Mouse (Mus musculus) embryo, embryonic 10.5 days (tissue): ENCODE data around the gene Megf8.

ENCODE experiments used
- DNase-seq: peaks from one replicate; pipeline ENCODE4 v3.0.0-alpha.2; 2015; ENCODE audit warnings: low spot score

The Megf8 gene

DNA sequence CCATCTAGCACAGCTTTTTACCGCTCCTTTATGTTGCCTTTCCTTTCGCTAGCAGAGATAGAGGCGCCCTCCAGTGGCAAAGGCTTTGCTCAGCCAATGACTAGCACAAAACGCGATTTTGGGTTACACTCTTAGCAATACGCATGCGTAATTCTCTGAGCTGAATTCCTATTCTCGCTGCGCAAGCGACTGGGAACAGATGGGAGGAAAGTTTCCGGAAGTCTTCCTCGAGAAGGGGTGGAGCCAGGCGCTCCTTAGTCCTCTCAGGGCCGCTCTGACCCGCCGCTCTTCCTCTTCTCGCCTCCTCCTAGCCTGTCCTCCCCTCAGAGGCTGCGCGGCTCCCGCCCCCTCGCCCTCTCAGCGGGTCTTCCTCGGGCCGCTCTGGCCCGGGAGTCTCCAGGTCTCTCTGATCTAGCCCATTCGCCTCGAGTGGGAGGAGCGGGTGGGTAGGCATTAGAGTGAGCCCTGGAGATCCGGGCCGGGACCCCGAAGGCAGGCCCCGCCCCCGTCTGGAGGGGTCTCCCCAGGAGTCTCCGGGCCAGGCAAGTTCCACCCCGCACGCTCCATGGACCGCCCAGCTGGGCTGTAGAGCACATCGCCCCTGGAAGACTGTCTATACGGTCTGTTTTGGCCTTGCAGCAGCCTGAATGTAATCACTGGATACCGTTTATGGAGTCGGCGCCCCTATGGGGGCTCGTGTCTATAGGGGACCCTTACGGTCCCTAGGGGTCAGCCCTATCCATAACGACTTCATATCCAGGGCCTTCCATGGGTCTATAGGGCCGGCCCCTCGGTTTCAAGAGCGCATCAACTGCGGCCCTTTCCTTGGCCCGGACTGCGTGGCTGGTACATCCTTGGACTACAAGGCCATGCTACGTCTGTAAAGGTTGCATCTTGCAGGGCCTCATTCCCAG lies at the start of gene Megf8:
Gene Megf8, plus strand, starts transcription at position 633 of the 914 bp plus-strand sequence.
- peak; percentile 100 for DNase-seq

DNA sequence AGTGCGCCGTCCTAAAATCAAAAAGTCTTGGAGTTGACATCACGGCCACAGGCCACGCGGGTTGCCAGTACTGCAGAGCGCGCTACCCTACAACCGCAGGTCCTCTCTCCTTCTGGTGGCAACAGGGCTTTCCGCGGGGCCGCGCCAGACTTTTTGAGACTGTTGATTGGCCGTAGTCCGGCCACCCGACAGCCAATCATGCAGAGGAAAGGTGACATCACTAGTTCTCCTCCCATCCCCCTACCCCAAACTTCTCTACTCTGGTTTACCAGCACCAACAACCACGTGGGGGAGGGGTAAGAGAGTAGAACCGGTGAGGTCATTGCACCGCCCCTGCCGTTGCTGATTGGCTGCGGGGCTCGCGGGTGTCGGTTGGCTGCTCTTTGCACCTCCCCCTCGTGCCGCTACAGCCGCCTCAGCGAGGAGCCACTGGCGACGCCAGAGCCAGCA lies 49.6 kb upstream of the Megf8 start, which contains the start of gene Cic:
Gene Cic, plus strand, starts transcription at position 404 of the 450 bp plus-strand sequence.
- peak; percentile 100 for DNase-seq

DNA sequence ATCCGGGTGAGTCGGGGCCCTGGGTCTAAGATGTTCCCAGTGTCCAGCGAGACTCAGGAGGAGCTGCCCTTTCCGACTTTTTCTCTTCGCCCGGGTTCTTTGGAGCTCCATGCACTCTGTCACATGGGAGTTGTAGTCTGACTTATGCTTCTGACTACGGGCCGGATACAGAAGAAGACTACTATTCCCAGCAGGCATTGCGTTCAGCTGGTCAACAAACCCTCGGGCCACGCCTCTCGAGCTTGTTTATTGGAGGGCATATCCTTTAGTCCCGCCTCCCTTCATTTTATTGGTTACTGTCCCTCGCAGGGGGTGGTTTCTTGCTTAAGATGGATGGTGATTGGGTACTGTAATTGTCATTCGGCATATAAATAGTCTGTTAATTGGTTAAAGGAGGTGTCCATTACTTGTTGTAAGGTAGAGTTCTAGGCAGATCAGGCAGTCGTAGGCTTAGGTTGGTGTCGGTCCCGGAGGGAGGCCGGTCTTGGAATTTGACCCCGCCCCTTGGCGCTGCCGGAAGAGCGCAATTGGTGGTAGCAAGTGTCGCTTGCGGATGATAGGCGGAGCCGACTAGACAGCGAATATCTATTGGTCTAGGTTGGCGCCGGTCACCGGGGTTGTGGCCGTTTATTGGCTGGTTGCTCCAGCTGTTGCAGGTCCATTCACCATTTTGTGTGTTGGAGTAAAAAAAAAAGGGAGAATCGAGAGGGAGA lies 49.1 kb upstream of the Megf8 start:
- peak; percentile 100 for DNase-seq

DNA sequence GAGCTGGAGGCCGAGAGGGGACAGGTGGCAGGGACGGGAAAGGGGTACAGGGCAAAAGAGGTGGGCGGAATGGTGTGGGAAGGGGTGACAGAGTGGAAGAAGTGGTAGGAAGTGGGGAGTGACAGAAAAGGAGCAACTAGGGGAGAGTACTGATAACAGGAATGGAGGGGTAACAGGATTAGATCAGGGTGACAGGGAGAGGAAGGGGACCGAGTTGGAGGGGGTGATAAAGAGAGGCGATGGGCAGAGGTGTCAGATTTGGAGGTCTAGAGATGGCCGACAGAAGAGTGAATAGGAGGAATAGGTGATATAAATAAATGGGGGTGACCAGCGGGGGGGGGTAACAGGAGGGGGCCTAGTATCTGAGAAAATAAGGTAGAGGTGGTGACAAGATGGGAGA lies 48.4 kb upstream of the Megf8 start:
- DNase-seq: no peak

DNA sequence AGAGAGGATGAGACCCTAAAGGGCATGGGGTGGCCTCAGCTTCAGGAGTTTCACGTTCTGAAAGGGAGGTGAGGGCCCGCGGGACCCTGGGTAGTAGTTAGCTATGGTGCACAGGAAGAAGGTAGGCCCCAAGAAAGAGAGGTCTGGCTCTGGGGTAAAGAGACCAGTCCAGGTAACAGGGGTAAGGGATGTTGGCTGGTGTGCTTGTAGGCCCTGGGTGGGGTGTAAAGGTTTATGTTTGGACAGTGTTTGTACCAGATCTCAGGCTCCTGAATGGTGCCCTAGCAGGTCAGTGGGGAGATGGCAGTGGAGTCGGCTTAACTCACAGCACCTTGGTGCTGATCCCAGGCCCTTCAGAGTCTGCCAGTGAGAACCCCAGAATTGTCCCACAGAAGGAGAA lies 47.9 kb upstream of the Megf8 start:
- no peak for DNase-seq

DNA sequence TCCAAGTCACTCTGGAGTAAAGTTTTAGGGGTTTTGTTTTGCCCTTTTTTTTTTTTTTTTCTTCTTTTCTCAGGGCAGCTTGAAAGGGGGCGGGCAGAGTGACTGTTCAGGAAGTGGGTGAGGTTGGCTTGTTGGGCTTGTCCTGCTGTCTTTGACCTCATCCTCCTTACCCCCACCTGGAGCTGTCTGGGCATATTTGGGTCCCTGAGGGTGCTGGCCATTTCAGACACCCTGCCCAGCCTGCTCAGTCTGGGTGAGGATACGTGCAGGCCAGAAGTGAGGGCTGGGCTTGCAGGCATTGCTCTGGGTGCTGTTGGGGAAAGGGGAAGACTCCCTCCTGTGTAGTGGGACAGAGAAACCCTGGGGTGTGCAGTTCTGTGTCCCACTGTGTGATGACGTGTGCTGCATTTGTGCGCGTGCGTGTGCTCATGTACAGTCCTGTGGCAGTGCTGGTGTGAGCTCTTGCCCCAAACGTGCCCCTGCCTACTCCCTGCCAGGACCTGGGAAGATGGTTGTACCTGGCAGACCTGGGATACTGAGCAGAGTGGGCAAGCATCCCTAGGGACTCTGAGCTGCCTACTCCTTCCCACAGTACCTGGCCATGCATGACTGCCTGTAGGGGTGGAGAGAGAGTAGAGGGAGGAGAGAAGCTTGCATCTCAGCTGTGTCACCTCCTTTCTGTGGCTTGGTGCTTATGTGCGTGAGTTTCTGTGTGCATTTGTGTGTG lies 47.3 kb upstream of the Megf8 start:
- no peak for DNase-seq

DNA sequence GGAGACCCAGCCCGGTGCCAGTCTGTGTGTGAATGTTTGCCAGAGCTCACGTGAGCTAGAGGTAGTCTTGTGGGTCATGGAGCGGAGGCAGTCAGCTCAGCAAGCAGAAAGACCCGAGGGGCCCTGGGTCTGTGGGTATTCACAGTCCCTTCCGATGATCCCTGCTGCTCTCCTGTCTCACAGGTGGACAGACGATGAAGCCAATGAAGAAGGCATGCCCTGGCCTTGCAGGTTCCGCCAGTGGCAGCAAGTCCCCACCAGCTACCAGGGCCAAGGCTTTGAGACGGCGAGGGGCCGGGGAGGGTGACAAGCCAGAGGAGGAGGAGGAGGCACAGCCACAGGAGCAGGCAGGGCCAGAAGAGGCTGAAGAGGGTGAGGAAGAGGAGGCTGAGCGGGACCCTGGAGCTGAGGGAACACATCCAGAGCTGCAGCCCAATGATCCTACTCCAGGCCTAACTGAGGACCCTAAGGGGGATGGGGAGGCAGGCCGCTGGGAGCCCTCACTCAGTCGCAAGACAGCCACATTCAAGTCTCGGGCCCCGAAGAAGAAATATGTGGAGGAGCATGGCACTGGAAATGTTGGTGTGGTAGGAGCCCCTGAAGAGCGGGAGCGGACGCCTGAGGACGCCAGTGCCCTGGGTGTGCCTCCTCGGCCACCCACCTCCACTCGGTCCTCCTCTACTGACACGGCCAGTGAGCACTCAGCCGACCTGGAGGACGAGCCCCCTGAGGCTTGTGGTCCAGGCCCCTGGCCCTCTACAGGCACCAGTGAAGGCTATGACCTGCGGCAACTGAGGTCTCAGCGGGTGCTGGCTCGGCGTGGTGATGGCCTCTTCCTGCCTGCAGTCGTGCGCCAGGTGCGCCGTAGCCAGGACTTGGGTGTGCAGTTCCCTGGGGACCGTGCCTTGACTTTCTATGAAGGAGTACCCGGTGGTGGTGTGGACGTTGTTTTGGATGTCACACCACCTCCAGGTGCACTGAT lies 46.0 kb upstream of the Megf8 start:
- no peak for DNase-seq

DNA sequence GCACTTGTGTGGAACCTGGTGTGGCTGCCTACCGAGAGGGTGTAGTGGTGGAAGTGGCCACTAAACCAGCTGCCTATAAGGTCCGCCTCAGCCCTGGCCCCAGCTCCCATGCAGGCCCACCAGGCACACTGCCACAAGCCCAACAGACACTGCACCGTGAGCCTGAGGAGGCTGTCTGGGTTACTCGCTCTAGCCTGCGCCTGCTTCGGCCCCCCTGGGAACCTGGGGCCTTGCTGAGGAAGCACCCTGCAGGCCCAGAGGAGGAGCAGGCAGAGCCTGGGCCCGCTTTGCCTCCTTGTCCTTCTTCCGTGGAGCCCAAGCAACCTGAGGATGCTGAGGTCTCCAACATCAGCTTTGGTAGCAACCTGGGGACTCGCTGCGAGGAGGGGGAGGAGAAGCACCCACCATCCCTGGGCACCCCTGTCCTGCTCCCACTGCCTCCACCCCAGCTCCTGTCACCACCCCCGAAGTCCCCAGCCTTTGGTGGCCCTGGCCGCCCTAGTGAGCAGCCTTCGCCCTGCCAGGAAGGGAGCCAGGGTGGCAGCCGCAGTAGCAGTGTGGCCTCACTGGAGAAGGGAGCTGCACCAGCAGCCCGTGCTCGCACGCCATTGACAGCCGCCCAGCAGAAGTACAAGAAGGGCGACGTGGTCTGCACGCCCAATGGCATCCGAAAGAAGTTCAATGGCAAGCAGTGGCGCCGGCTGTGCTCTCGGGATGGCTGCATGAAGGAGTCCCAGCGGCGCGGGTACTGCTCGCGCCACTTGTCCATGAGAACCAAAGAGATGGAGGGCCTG lies 45.1 kb upstream of the Megf8 start:
- no peak for DNase-seq

DNA sequence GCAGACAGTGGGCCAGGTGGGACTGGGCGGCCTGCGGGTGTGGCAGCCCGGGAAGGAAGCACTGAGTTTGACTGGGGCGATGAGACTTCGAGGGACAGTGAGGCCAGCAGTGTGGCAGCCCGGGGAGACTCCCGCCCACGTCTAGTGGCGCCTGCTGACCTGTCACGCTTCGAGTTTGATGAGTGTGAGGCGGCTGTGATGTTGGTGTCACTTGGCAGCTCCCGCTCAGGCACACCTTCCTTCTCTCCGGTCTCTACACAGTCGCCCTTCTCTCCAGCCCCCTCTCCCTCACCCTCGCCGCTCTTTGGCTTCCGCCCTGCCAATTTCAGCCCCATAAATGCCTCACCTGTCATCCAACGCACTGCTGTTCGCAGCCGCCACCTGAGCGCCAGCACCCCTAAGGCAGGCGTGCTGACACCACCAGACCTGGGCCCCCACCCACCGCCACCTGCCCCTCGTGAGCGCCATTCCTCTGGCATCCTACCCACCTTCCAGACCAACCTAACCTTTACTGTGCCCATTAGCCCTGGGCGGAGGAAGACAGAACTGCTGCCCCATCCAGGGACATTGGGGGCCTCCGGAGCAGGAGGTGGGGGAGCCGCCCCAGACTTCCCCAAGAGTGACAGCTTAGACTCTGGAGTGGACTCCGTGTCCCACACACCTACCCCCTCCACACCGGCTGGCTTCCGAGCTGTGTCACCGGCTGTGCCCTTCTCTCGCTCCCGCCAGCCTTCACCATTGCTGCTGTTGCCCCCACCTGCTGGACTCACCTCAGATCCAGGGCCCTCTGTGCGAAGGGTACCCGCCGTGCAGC lies 44.3 kb upstream of the Megf8 start:
- no peak for DNase-seq

DNA sequence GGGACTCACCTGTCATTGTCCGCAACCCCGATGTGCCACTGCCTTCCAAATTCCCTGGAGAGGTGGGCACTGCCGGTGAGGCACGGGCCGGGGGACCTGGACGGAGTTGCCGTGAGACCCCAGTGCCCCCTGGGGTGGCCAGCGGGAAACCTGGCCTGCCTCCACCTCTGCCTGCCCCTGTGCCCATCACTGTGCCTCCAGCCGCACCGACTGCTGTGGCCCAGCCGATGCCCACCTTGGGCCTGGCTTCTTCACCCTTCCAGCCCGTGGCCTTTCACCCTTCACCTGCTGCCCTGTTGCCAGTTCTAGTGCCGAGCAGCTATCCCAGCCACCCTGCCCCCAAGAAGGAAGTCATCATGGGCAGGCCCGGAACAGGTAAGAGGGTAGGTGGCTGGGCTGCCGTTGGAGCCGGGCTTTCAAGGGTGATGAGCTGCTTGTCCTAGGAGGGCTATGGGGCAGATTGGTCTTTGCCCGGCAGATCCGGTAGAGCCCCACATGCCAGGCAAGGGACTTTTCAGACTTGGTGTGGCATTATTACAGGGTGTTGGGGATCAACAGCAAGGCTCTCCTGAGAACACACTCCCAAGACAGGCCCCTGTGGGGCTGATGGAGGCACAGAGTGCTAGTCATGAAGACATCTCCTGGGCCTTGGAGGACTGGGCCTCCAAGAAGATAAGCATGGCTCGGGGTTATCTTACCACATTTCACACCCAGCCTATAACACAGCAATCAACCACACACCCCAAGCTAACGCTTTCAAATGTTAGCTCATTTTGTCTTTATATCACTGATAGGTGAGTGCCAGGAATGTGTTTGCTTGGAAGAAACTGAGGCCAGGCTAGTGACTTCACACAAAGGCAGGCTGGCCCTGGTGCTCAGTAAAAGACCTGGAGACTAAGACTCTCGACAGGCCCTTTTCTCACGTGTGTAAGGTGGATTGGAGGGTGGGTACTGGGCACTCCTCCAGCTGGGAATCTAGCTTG lies 43.4 kb upstream of the Megf8 start:
- no peak for DNase-seq

DNA sequence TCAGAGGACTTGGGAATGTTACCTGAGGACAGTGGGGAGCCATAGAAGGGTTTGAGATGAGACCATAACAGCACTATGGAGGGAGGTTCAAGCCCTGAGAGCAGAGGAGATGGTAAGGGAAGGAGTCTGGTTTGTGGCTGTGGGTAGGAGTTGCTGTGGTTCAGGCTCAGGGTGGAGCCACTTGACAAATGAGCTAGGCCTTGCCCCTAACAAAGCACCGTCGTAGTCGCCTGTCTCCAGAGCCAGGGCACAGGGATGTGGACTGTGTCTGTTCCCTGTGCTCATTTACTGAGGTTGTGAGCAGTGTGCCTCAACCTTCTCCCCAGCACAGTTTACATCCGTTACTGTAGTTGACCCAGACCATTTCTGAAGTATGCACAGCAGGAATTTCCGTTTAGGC lies 42.4 kb upstream of the Megf8 start:
- DNase-seq: no peak

DNA sequence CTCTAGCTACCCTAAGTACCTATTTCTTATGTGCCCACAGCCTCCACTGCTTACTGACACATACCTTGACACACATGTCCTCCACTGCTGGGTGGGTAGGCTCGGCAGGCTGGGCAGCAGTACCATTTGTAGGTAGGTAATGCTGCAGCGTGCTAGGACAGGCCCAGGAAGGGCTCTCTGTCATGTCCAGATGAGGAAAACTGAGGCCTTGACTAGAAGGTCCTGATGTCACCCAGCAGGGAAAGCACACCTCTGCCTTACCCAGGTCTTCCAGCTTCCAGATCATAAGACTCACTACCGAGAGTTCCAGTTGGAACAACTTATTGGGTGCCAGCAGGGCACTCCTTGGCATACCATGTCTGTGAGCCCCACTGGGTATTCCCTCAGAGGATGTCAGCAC lies 42.0 kb upstream of the Megf8 start:
- no peak for DNase-seq

DNA sequence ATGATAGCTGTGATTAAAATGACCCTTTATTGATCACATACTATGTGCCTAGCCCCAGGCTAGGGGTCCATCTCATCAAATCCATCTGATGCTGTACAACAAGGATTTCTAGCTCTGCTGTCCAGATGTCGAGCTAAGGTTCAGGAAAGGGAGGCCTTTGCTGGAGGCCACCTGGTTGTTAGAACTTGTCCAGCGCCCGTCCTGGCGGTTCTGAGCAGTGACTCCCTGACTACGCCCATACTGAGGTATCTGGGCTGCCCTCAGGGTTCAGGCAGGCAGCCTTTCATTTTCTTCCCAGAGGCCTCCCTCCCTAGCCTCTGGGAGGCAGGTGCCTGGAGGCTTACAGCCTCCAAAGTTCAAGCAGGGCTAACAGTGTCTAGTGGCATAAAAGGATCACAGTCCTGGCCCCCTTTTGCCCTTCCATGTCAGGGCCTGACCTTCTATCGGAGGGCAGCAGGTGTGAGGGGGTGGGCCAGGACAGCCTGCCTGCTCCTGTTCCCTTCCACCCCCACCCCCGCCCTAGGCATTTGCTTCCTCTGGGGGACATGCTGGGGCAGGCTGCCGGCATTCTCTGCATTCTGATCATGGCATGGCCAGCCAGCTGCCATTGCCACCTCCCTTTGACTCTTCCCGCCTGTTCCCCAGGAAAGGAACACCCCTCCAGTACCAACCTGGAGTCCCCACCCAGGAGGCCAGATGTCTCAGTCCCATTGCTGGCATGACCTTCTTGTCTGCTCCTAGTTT lies 41.2 kb upstream of the Megf8 start:
- peak; percentile 8 for DNase-seq

DNA sequence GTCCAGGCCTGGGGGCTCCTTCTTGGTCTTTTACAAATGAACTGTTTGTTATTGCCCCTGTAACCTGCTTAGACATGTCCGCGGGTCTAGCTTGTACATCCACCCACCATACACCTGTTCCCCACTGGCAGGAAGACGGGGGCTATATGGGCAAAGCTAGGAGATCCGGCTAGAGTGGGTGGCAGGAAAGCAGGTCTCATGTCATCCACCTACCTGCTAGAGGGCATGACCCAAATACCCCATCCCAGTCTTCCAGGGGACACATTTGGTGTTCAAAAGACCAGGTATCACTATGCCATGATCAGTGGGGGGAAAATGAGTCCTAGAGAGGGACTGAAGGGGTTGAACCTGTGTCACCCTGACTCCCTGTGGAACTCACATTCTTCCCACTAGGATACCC lies 39.6 kb upstream of the Megf8 start:
- no peak for DNase-seq

DNA sequence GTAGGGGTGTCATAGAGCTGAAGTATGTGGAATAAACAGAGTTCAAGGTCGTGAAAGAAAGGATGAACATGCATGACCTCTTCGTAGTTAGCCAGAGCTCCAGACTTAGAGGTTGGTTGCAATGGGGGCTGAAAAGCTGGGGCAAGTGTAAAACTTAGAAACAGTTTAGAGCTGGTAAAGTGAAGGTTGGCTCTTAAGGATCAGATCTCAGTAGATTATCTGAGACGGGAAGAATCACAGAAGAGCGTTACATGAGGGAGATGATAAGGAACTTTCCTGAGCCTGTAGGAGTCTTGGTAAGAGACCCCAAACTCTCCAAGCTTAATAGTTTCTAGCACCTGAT lies 39.0 kb upstream of the Megf8 start:
- DNase-seq: no peak

DNA sequence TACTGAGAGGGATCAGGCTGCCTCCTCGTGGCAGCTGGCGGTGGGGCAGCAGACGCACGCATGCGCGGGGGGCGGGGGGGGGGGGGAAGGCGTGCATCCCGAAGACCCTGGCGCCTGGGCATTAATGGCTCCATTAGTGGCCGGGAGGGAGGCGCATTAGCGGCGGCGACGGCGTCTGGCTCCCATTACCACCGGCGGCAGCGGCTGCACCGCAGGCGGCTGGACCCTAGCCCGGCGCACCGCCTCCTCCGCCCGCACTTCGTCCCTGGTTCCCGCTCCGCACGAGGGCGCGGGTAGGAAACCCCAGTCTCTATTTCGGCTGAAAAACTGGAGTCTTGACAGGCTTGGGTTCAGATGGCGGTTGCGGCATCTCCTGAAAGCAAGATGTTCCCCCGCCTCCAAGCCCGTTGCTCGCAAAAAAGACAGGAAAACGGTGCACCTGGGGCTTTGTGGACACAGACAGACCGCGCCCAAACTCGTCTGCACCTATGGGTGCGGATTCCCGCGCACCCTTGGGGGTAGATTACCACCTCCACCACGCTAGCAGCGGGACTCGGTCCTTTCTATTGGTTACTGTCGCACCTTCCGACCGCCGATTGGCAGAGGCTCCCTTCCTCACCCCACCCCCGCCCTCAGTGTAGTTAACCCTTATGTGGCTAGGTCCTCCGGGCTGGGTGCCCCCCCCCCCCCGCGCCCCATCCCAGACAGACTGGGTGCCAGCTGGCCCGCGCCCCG lies 38.5 kb upstream of the Megf8 start:
- DNase-seq: peak; percentile 88
